Mouse (Mus musculus): ENCODE data around the gene Rer1. TPM values are rescaled to one million over a fixed set of nuclear protein-coding genes. Genes with fewer than 3 reads are reported as not detected.

The Rer1 gene
- total RNA-seq, 2 experiments from 2014 or later: 48.1 to 48.8 TPM

DNA sequence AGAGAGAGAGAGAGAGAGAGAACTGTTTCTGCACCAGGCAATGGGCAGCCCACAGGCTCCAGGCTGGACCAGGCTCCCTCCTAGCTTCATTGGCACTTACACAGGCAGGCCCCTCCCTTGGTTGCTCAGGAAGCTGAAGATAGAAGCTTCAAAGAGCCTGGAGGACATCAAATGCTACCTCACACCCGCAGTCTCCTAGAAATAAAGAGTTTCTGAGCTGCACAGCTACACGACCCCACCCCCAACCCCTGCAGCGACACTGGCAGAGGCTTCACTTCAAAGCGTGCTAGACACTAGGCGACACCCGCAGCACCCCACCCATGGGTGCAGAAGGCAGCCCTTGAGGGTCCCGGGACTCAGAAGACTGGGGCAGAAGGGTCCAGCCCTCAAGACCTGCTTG lies 36.1 kb downstream of the Rer1 start:
- no peak for DNase-seq
- intact Hi-C loops (cut with DNase I; ENCODE audit: low total_unique reads): no loop called here

DNA sequence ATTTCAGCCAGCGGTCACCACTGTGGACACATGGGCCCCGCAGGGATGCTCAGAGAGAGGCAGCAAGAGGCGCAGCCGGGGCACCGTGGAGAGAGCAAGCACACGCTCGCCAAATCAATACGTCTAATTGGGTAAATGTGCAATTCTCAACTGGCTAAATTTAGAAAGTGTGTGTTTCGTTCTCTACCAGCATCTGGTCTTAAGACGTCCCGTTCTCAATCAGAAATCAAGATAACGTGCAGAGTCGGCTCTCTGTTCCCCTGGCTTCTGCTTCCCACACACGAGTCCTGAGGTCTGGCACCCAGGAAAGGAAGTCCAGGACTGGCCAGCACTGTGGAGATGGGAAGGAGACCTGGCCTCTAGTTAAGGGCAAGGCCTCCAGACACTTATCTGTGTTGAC lies 39.5 kb downstream of the Rer1 start:
- intact Hi-C loops (cut with DNase I; ENCODE audit: low total_unique reads): no loop called here

DNA sequence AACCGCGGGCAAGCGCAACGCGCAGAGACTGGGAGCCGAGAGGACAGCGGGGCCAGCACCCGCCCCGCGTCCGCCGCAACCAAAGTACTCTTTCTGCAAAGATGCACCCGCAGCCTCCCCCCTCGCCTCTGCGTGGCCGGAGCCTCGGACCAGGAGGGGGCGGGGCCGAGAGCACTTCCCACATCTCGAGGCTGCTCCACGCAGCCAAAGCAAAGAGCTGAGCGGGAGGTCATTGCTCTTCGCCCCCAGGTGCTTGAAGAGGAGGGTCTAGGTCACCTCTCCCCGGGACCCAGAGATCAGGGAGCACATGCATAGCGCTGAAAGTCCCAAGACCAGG lies 42.9 kb downstream of the Rer1 start:
- no peak for DNase-seq
- intact Hi-C loops (cut with DNase I; ENCODE audit: low total_unique reads): no loop called here

More for the DNA sequence above, 39.5 kb downstream of the Rer1 start:
- no peak for DNase-seq

DNA sequence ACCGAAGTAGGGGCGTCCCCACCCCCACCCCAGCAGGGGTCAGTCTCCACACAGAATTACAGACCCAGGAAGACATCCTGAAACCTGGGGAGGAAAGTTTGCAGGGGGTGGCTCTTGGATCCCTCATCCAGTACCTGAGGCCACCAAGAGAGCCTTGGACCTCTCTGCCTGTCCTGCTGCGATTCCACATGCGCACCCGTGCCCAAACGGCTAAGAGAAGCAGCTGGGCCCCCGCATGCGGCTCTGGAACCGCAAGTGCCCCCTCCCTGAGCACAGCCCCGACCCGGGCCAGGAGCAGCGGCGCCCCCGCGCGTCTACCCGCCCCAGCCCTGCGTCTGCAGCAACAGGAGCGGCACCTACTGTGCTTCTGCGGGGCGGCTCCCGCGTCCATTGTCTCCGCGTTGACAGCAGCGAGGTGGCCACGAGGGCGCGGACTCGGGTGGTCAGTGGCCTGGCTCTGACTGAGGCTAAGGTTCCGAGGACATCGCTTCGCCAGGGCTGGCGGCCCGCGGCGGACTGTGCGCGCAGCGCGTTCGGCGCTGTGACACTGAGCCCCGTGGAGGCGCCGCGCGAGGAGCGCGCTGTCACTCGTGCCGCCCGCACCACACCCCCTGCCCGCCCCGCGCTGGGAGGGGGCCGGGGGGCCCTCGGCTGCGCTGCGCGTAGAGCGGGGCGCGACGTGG lies 43.4 kb downstream of the Rer1 start:
- DNase-seq: no peak
- intact Hi-C loops (cut with DNase I; ENCODE audit: low total_unique reads): no loop called here

DNA sequence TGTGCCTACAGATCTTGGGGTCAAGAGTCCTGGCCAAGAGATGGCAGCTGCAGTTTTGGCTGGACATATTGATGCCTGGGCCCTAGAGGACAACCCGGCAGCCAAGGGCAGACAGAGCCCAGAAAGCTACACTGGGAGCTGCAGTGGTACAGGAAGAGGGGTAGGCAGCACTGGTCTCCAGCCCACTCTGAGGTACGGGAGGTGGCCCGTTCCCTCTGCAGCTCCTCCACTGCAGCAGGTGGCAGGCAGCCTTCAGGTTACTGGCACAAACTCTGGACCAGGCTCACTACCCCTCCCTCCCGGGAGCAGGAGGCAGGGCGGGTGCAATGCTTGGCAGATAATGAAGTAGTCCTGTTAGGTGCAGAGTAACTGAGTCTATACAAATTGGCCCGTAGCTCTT lies 45.5 kb downstream of the Rer1 start:
- intact Hi-C loops (cut with DNase I; ENCODE audit: low total_unique reads): no loop called here
- no peak for DNase-seq

DNA sequence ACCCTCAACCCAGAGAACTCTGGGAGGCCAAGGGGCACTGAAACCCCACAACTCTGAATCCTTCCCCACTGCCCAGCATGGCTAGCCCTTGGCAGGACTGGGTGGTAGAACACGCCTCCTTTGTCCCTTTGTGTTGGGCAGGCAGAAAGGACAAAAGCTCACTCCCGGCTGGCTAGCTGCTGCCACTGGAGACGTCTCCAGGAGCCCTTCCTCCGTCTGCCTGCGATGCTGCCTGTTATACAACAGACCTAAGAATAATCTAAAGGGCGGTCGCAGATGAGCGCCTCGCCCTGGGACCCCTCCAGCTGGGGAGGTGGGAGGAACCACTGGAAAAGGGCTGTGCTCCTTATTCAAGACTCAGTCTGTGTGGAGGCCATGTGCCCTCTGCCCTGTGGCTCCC lies 46.0 kb downstream of the Rer1 start:
- no peak for DNase-seq
- intact Hi-C loops (cut with DNase I; ENCODE audit: low total_unique reads): no loop called here

DNA sequence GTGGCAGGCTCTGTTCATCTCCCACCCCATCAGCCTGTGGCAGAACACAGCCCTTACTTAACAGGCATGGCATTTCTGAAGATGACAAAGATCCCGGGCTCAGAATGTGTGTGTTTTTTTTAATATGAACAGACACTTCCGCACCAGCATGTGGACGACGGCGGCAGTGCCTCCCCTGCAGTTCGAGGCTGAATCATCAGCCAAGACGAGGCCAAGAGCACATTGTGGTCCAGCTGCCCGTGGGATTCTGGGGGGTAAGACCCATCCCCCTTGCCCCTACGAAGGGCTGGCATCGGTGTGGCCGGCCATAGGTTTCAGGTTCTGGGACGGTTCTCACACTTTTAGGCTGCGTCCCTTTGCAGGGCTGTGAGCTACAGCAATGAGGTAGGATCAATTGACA lies 51.4 kb downstream of the Rer1 start:
- no peak for DNase-seq
- intact Hi-C loops (cut with DNase I; ENCODE audit: low total_unique reads): no loop called here

DNA sequence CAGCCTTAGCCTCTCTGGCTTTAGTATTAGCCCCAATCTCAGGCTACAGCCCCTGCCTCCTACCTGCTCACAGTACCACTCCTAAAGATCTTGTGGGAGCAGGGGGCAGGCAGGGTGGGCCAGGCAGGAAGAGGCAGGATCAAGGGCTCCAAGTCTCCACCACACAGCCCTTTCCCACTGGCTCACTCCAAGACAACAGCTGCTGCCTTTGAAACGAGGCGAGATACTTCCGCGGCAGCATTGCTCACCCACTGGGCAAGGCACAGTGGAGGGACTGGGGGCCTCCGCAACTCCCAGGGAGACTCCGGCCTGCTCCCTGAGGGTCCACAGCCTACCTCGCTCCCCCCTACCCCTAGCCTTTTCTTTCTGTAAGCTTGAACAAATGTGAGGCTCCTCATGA lies 52.0 kb downstream of the Rer1 start:
- no peak for DNase-seq
- intact Hi-C loops (cut with DNase I; ENCODE audit: low total_unique reads): no loop called here

DNA sequence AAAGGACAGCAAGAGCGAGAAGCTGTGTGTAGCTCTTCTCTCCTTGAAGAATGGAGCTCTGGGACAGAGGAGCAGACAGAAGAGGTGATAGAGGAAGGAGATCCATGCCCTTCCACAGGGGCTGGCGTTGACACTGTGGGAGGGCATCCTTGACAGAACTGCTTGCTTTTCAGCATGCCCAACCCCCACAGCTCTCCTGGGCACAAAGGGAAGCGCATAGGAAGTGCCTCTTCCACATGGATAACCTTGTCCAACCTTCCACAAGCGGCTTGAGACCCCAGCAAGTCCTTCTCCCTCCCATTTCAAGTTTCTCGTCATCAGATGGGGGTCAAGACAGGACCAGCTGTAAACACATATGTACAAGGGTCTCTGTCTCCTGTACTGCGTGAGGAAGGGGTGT lies 53.1 kb downstream of the Rer1 start:
- DNase-seq: no peak
- intact Hi-C loops (cut with DNase I; ENCODE audit: low total_unique reads): no loop called here

DNA sequence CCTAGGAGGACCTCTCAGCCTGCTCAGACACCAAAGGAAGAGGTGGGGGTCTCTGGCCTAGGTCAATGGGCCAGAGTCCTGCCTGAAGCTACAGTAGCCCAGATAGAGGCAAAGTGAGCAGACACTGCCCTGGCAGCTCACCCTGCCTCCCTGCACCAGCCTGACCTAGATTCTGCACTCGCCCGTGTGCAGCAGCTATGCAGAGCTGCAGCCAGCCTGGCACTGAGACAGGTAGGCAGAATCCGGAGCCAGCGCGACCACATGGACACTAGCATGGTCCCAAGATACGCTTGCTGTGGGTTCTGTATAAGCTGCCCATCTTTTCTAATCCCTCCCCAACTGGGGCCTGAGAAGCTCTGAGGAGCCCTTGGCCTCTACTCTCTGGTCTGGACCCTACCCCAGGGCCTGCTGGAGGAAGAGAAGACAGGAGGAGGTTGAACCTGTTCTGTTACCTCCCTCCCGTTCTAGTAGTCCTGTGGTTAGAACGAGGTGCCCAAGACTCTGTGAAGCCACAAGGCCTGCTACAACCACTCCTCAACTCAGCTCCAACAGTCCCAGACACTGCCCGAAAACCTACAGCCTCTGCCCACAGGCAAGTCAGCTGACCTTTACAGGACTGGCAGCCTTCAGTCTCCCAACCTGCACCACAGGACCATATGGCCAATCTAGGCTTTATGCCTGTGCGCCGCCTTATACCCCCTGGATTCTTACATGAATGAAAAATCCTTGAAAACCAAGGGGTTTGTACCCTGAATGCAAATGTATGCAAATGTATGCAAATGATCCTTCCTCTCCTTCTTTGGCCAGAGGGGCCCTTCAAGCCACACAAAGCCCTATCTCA lies 61.8 kb downstream of the Rer1 start:
- intact Hi-C loops (cut with DNase I; ENCODE audit: low total_unique reads): no loop called here
- DNase-seq: no peak

Other genes starting within 250 kb of the Rer1 start
- gene Ttc34, start 248.9 kb downstream of the Rer1 start, total RNA-seq (2021): not detected
- gene Mmel1, start 216.8 kb downstream of the Rer1 start, total RNA-seq (2021): under 1 TPM; 0.49 to 0.68 TPM
- gene Fam213b, start 187.2 kb downstream of the Rer1 start, total RNA-seq (2021): 100 to 1,000 TPM; 110 to 112 TPM
- 1 to 10 TPM; 1.4 to 1.9 TPM for gene Tnfrsf14, start 157.8 kb downstream of the Rer1 start, total RNA-seq (2021)
- under 1 TPM in 1 of 2 experiments, not detected in 1; 0.16 TPM for gene Hes5, start 125.5 kb downstream of the Rer1 start, total RNA-seq (2021)
- gene Pank4, start 122.3 kb downstream of the Rer1 start, total RNA-seq (2021): 10 to 100 TPM; 24.1 to 31.4 TPM
- gene Plch2, start 29.6 kb downstream of the Rer1 start, total RNA-seq (2021): under 1 TPM in 1 of 2 experiments, not detected in 1; 0.04 TPM
- 10 to 100 TPM; 10.7 to 11.3 TPM for gene Pex10, start 19.4 kb downstream of the Rer1 start, total RNA-seq (2021)
- 1 to 10 TPM; 2.3 to 2.9 TPM for gene Morn1, start 195 bp upstream of the Rer1 start, total RNA-seq (2021)
- gene Ski, start 136.2 kb upstream of the Rer1 start, total RNA-seq (2021): 10 to 100 TPM; 41.6 to 51.6 TPM
- 10 to 100 TPM; 11.9 to 15.3 TPM for gene Faap20, start 163.4 kb upstream of the Rer1 start, total RNA-seq (2021)